Comparison of ENCODE assay signal across 8 mouse cellular contexts in genomic region chr14:59597398-59598259, GRCm38 (mm10). TPM values are rescaled to one million over a fixed set of nuclear protein-coding genes. Genes with fewer than 3 reads are reported as not detected.
DNase-seq lines count a peak whose midpoint lies in the region; ATAC-seq lines count a peak whose summit lies in the region.

Cdadc1 (minus strand) TSS chr14:59597959.

- H3K27ac ChIP-seq in hindbrain, embryonic 12.5 days, result peak within 1 kb of the TSS; percentile 52

- WGBS in hindbrain, embryonic 12.5 days, result under 1% methylated on average over 47 of the region's 48 CpGs

- peak within 1 kb of the TSS; percentile 99 for H3K4me2 ChIP-seq in hindbrain, embryonic 12.5 days (replicated peaks)

- H3K9me3 ChIP-seq in hindbrain, embryonic 12.5 days (replicated peaks), result no peaks in the 10 kb centered on the region

- peak; percentile 94 for ATAC-seq in hindbrain, embryonic 12.5 days (ENCODE audit: low FRiP score)

- H3K27me3 ChIP-seq in hindbrain, embryonic 12.5 days, result peaks cover under 1% of the 10 kb centered on the region; the same call in 1 of the 2 replicates

- peaks cover 8% of the 10 kb centered on the region for H3K4me1 ChIP-seq in hindbrain, embryonic 12.5 days

- peaks cover 8% of the 10 kb centered on the region; the same call in 1 of the 2 replicates for H3K36me3 ChIP-seq in hindbrain, embryonic 12.5 days

- peak within 1 kb of the TSS; percentile 69 for H3K4me3 ChIP-seq in hindbrain, embryonic 12.5 days

- H3K9ac ChIP-seq in hindbrain, embryonic 12.5 days, result peak within 1 kb of the TSS; percentile 85

- DNase-seq in Muller cell, postnatal 12 days (ENCODE audit: inconsistent ontology term), result peak; percentile 94
- peak; percentile 95 for DNase-seq in cerebellum, adult 9-11 months
- DNase-seq in frontal cortex, adult 2 months (ENCODE audit: extremely low spot score in 1 of 2, low spot score in 1 of 2), result peak; percentile 92 to 98
- peak; percentile 97 to 99 for DNase-seq in layer of hippocampus, postnatal 14 days (ENCODE audit: low spot score in 2 of 2)
- DNase-seq in lung, postnatal 14 days, result peak; percentile 97
- peak; percentile 85 for DNase-seq in retina, adult 2 months (ENCODE audit: low read depth, low spot score)
- DNase-seq in thymus, postnatal 36 days, result peak; percentile 91 to 96

RNA-seq across cellular contexts. Expression of gene Cdadc1, which starts in this region (rescaled TPM):
- polyA plus RNA-seq in frontal cortex, adult 2 months (2012; rRNA removed), result 30.5 and 31.5 TPM in 2 replicates
- 34.1 and 35.2 TPM in 2 replicates for polyA plus RNA-seq in hindbrain, embryonic 12.5 days (2016; fragmentation: Nextera tagmentation; extraction: Ambion mirVana)
- total RNA-seq in layer of hippocampus, postnatal 14 days (2021), result 10 to 100 TPM; 51.1 to 60.0 TPM

Comparison
In these comparisons a context has a peak if more than half of its experiments do, and no peak if none do; other contexts are left out.
1. Peak in every context shown above with its lines: DNase-seq, ATAC-seq, H3K4me3 ChIP-seq and H3K27ac ChIP-seq.